ENCODE assay signal across 15 mouse cellular contexts in genomic region chr1:60563021-60563420, GRCm38 (mm10).
"Had no signal": no experiment of that assay in that cellular context is flagged by ENCODE, and none has a peak within 500 bp of the region (broad histone marks: within the 10 kb centered on the region; RNA-seq: fewer than 3 reads in every experiment).

No protein-coding gene starts in this region.

- H3K36me3 ChIP-seq: midbrain, embryonic 15.5 days had no signal

- DNase-seq: lung, adult 2 months; lung, postnatal 14 days; lung, postnatal 36 days; right cerebral cortex, postnatal 14 days; thymus, adult 2 months; thymus, postnatal 25 days; thymus, postnatal 4 days had no signal

- H3K27ac ChIP-seq: lung, embryonic 15.5 days; macrophage; midbrain, embryonic 13.5 days; midbrain, embryonic 15.5 days; neural tube, embryonic 12.5 days; stomach, embryonic 15.5 days; stomach, postnatal 0 days had no signal

- H3K9ac ChIP-seq: lung, embryonic 15.5 days; midbrain, embryonic 13.5 days; midbrain, embryonic 15.5 days; neural tube, embryonic 12.5 days; stomach, embryonic 15.5 days had no signal

- H3K27me3 ChIP-seq: lung, embryonic 15.5 days; midbrain, embryonic 13.5 days; midbrain, embryonic 15.5 days; neural tube, embryonic 12.5 days; stomach, embryonic 15.5 days had no signal

- H3K4me3 ChIP-seq: lung, embryonic 15.5 days; megakaryocyte, embryonic 14.5 days; neural tube, embryonic 12.5 days; stomach, embryonic 15.5 days had no signal
